Mouse (Mus musculus) urinary bladder, postnatal 10 days (tissue): ENCODE measurements around the gene Spast.

ENCODE experiments used
- DNase-seq: peaks from one replicate; pipeline ENCODE4 v3.0.0; 2022; ENCODE audit warnings: low spot score

Gene Spast

DNA sequence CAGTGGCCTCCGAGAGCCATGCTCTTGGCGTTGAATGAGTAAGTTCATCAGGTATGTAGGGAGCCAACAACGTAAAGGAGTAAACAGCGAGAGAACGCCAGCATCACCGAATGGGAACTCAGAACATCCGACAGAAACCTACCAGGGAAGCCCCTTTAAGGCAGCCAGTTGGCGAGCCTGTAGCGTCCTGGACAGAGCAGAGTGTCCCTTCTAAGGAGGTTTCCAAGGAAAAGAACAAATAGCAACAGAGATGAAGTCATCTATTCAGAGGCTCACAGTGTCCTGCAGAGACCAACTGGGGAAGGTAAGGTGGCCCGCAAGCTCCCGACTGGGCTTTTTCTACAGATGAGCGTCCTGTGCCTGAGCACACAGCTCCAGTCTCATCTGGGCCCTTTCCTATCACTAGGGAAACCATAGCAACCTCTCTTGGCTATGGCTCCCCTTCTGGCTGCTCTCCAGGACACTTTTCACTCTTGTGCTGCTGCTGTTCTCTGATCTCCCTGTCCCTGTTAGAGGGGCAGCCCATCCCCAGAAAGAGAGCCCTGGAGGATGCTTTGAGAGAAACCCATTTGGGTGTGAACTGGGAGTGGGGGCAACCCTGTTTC, 85.7 kb downstream of the Spast start:
- no peak for DNase-seq

DNA sequence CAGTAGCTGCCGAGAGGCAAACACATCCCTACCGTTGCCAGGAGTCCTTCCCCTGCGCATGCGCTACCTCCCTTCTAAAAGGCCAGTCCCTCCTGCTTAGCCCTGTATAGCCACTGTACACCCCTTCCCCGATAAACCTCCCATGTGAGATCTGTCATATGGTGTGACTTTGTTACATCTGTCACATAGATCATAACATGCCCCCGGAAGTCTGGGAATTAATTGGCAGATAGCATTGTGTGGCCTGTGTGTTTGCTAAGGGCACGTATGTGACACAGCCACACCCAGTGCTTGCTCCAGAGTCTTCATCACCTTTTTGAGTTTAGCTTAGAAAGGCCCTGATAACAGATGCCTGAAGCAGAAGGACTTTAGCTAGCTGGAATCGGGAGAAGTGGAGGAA, 91.3 kb downstream of the Spast start:
- DNase-seq, result no peak

DNA sequence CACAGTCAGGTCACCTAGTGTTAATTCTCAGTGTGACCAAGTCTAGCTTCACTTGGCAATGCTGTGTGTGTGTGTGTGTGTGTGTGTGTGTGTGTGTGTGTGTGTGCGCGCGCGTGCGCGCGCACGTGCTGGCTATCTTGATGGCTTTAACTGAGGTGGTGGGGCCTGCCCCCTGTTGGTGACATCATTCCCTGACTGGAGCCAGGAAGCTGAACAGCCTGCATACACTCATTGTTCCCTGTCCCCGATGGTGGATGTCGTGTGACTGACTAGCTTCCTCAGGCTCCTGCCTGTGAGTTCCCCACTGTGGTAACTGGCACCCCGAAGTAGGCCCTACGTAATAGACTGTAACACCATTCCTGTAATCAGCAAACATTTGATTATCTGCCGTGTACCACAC, 92.7 kb downstream of the Spast start:
- DNase-seq, result no peak

DNA sequence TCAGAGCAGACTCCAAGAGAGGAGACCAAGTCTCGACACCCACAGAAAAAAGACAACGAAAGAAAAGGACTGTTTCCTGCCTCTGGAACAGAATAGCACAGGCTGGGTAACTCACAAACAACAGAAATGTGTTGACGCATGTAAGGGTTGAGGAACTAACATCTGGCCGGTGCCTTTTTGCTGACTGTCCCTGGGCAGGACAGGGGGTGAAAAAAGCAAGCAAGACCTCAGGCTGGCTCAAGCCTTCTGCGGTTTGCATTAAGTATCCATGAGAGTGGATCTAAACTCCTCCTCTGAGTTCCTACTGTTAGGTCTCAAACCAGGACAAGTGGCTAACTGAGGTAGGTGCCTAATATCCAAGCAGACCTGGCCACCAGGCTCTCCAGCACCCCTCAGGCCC, 93.8 kb downstream of the Spast start:
- DNase-seq, result no peak

DNA sequence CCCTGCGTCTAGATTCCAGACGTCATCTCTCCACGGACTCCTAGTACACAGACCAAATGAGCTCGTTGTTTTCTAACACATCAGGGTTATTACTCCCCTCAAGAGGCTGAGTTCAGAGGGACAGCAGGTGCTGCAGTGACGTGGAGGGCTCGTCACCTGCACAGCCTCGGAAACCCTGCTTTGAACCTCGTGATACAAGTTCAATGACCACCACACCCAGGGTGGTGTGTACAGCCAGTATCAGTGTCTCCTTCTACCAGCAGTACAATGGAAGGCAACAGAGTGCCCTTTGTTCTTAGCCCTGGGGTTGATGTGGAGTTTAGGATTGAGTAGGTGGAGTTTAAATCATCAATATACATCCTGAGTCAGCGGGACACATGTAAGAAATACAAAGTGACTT, 99.0 kb downstream of the Spast start:
- no peak for DNase-seq

DNA sequence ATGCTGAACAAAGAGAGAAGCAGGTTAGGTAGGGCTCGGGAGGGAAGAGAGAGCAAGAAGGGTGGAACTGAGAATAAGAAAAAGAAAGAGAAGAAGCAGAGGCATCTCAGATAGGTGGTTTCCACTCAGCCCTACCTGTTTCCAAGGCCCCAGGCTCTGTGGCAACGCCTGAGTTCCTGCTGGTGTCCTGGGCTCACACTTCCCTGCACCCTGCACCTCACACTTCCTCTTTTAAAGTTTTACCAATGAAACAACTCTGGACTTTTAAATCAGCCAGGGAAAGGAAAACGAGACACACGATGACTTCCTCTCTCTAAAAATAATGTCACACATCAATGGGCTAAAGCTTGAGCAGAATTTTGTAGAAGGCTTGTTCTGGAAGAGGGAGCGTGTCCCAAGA, 101.7 kb downstream of the Spast start:
- no peak for DNase-seq
